Mouse (Mus musculus) neutrophil, adult 83 days (primary cell): ENCODE results near the gene Lysmd4. TPM values are rescaled to one million over a fixed set of nuclear protein-coding genes. Genes with fewer than 3 reads are reported as not detected.

ENCODE experiments used
- total RNA-seq, 2 experiments: library from RNA; stranded (reverse); gene quantifications; one replicate each; pipeline ENCODE4 v1.2.4; 2023

Lysmd4 gene
- 1 to 10 TPM; 2.4 to 3.3 TPM for total RNA-seq

DNA sequence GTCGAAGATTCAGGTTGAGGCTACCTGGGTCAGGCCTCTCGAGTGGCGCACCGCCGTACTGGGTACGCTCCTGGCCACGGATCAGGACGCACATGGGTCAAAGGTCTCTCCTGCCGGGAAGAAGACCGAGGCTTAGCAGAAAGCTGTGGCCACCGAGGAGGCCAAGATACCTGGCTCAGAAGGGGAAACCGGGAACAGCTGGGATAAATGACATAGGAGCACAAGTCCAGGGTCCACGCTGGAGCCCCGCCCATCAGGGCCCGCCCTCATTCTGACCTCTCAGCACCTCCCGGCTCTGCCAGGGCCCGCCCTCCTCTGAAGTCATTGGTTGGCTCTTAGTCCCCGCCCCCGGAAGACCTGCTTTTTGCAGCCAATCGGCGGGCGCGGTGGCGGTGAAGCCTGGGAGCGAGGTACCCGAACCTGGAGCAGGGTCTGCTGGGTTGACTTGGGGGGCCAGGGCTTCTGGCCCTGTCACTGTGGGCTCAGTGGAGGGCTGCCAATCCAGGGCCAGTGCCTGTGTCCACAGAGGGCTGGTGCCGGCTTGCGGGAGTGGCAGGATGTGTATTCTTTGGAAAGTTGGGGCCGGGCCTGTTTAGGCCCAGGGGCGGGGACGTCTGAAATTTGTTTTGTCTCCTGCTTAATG lies at the start of gene Lysmd4:
Gene Lysmd4 (plus strand): TSS at position 325 of the 643 bp plus-strand sequence.

Other genes starting within 250 kb of the Lysmd4 start
- gene Mef2a, start 150.3 kb downstream of the Lysmd4 start, total RNA-seq = 10 to 100 TPM; 71.8 to 83.0 TPM